Mouse (Mus musculus) hindbrain, embryonic 11.5 days (tissue): ENCODE measurements at regions not wholly inside any gene's neighbourhood (a gene's known extent, or its start where the extent isn't known, plus 50 kb on each side); places are given as distances from the start of the nearest gene placed in this dataset.
A peak's percentile ranks its signal among the peaks of the same experiment; 100 is the strongest.
"Not testable (repeated sequence)": the region's sequence is repeated elsewhere in the genome, so short reads cannot be mapped to it uniquely, and the experiment has no call there.

Experiments used
- ATAC-seq: fragments of 200-750 bp; cut with Nextera tagmentation; 2 replicates; pipeline ENCODE4 v1.8.0; 2017; ENCODE audit warnings: mild to moderate bottlenecking, moderate TSS enrichment, moderate library complexity; ENCODE audit not compliant: low FRiP score
- DNase-seq: peaks from one replicate; pipeline ENCODE4 v3.0.0-alpha.2; 2015; ENCODE audit warnings: low spot score
- H3K27ac ChIP-seq: fragments of 300-500 bp; sonication (generic); 2 replicates; pipeline ENCODE4 v1.5.1; 2014; ENCODE audit warnings: mild to moderate bottlenecking, low read depth, low read length
- H3K27me3 ChIP-seq: fragments of 300-500 bp; sonication (generic); 2 replicates; pipeline ENCODE4 v1.6.1; 2014; ENCODE audit warnings: mild to moderate bottlenecking, low read length, moderate library complexity, mixed read lengths; ENCODE audit not compliant: control insufficient read depth, insufficient read depth
- H3K36me3 ChIP-seq: fragments of 300-500 bp; sonication (generic); 2 replicates; pipeline ENCODE4 v1.6.1; 2014; ENCODE audit warnings: mild to moderate bottlenecking, low read length, moderate library complexity, mixed read lengths; ENCODE audit not compliant: control insufficient read depth, insufficient read depth
- H3K4me1 ChIP-seq: fragments of 300-500 bp; sonication (generic); replicated peaks from 2 replicates; pipeline ENCODE4 v1.6.1; 2014; ENCODE audit warnings: low read length, mixed read lengths; ENCODE audit not compliant: control insufficient read depth, insufficient read depth
- H3K4me2 ChIP-seq: fragments of 300-500 bp; sonication (generic); replicated peaks from 2 replicates; pipeline ENCODE4 v1.6.1; 2014; ENCODE audit warnings: mild to moderate bottlenecking, low read depth, low read length
- H3K4me3 ChIP-seq: fragments of 300-500 bp; sonication (generic); 2 replicates; pipeline ENCODE4 v1.5.1; 2014; ENCODE audit warnings: low read depth, low read length
- H3K9ac ChIP-seq: fragments of 300-500 bp; sonication (generic); 2 replicates; pipeline ENCODE4 v1.6.1; 2014; ENCODE audit warnings: low read depth, low read length
- H3K9me3 ChIP-seq: fragments of 300-500 bp; sonication (generic); 2 replicates; pipeline ENCODE4 v1.6.1; 2016; ENCODE audit warnings: low read length; ENCODE audit not compliant: control insufficient read depth
- WGBS: fragments of 180-500 bp; shearing (Covaris S2); extraction: QIAGEN DNeasy Blood & Tissue Kit; methylation state at CpG from one replicate; pipeline ENCODE4 v1.1.7; 2014; 5-methylcytosine and 5-hydroxymethylcytosine counted together

DNA sequence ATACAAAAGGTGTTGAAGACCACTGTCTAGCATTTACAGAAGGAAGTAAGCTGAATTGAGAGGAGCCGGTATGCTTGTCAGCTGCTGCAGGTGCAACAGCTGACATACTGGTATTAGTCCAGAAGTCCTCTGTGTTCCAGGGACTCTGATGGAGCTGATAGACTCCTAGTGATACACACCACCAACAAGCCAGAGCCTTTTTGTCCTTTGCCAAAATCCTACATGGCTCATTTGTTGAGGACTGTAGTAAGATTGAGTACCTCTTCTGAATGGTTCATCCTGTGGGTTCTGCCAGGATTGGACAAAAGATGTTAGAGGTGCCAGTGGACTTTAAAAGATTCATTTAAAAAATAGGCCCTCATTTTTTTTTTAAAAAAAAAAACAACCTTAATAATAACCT is 129.4 kb upstream of the Tmem185a start:
- H3K36me3 ChIP-seq = no peaks in the 10 kb centered on the region
- no peak overlapping the region for H3K9ac ChIP-seq
- no peak overlapping the region for H3K4me3 ChIP-seq
- no peaks in the 10 kb centered on the region for H3K9me3 ChIP-seq
- H3K27ac ChIP-seq = no peak overlapping the region
- H3K27me3 ChIP-seq = no peaks in the 10 kb centered on the region
- 86% methylated on average over 1 of the region's 1 CpGs for WGBS
- no peak for ATAC-seq
- no peaks in the 10 kb centered on the region for H3K4me1 ChIP-seq
- DNase-seq = no peak
- H3K4me2 ChIP-seq = no peak overlapping the region

DNA sequence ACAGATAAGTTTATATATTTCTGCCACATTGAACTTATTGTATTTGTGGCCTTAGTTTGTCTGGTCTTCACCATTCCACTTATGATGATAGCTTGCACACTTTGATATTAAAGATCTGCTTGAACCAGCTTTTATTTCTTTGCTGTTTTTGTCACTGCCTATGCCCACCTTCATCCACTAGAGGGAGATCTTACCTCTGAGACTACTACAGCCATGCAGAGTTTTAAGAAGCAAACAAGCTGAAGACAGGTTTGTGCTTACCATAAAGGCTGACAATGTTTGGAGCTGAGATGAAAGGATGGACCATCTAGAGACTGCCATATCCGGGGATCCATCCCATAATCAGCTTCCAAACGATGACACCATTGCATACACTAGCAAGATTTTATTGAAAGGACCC is 105.4 kb upstream of the Tmem185a start:
- not testable (repeated sequence) for H3K36me3 ChIP-seq, H3K9me3 ChIP-seq, H3K27me3 ChIP-seq, H3K4me1 ChIP-seq, H3K4me3 ChIP-seq, ATAC-seq, H3K9ac ChIP-seq, H3K27ac ChIP-seq, H3K4me2 ChIP-seq
- WGBS = 11% methylated on average over 2 of the region's 2 CpGs
- peak; percentile 41 for DNase-seq

DNA sequence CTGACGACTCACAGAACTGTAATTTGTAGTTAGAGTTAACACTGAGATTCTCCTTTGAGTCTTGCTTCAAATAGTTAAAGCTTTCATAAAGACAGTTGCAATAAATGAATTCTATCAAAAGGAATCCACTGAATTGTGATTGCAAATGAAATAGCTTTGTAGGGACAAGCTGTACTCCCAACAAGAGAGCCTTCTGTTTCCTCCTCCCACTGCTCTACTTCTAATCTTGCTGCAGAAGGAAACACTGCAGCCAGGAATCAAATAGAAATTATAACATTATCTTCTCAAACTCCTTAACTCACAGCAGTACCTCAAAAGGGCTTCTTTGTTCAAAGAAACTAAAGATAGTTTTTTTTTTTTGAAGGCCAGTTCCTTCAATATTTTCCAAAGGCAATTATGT is 103.2 kb upstream of the Tmem185a start:
- Histone ChIP-seq H3K9me3 (no peaks in the 10 kb centered on the region), H3K4me3 (no peak overlapping the region), H3K27me3 (no peaks in the 10 kb centered on the region), H3K4me1 (no peaks in the 10 kb centered on the region), H3K36me3 (no peaks in the 10 kb centered on the region), H3K9ac (no peak overlapping the region), H3K27ac (no peak overlapping the region), H3K4me2 (no peak overlapping the region)
- WGBS = 61% methylated on average over 1 of the region's 1 CpGs
- ATAC-seq (no peak), DNase-seq (no peak)

DNA sequence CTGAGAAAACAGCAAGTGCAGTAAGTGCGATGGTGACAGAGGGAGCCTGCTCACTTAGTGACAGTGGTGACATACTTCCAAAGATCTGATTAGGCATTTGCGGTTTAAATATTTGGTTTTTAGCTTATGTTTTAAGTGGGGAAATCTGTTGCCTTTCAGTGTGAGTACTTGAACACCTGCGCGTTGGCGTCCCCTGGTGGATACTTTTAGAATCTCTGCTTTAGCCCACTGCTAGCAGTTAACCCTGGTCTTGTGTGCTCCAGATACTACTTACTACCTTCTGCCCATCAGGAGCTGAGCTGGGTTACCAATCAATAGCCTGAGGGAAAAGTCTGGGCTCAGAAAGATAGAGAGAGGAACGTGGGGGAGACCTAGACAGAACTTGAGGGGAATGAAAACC is 97.3 kb upstream of the Tmem185a start:
- ATAC-seq, H3K36me3 ChIP-seq, H3K27me3 ChIP-seq, DNase-seq, H3K4me1 ChIP-seq, H3K4me2 ChIP-seq, H3K4me3 ChIP-seq, H3K9me3 ChIP-seq, H3K27ac ChIP-seq, H3K9ac ChIP-seq: not testable (repeated sequence)
- 31% methylated on average over 1 of the region's 6 CpGs for WGBS

DNA sequence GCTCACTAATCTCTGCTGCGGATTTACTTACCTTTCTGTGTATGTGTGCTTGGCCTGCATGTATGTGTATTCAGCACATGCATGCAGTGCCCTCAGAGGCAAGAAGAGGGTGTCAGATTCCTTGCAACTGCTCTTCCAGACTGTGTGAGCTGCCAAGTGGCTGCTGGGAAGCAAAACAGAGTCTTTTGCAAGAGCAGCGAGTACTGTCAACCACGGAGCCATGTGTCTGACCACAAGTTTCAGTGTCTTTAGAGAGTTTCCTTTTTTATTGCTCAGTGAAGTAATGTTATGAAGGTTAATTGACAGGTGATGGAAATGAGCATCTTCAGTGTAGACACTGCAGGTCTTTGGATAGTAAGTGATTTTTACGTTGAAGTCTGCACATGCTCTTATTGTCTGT is 93.6 kb upstream of the Tmem185a start:
- H3K4me2 ChIP-seq, H3K9ac ChIP-seq, DNase-seq, H3K27me3 ChIP-seq, H3K36me3 ChIP-seq, H3K27ac ChIP-seq, H3K9me3 ChIP-seq, H3K4me1 ChIP-seq, H3K4me3 ChIP-seq, ATAC-seq: not testable (repeated sequence)
- 67% methylated on average over 3 of the region's 4 CpGs for WGBS

DNA sequence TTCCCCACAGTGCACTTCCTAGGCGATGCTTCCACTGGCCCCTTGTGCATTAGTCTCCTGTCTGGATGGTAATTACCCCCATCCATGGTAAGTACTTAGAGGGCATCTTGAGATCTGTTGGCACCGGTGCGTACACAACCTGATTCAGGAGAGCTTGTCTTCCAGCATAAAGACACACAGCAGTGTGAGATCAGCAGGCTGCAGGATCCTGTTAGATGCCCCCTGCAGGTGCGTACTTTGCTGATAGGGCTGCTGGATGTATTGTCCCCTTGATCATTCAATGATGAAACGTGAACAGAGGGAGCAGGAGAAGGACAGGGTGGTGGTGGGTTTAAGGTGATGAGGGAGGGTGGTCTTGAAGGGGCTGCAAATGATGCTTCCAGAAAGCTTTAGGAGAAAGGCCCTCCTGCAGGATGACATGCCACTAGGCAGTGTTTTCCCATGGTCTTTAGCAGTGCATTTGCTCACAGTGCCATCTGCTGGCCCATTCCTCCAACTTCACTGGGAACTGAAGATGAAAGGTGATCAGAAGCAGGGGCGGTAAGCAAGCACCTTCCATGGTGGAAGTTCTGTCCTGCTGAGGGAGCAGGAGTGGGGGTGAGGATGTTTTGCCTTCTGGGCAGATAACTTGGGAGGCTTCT is 92.5 kb upstream of the Tmem185a start:
- DNase-seq = peak; percentile 0

More for the DNA sequence above, 92.5 kb upstream of the Tmem185a start:
- not testable (repeated sequence) for H3K27me3 ChIP-seq, H3K4me1 ChIP-seq, H3K9me3 ChIP-seq, H3K36me3 ChIP-seq, H3K27ac ChIP-seq, H3K4me2 ChIP-seq, H3K9ac ChIP-seq, H3K4me3 ChIP-seq
- WGBS = 57% methylated on average over 4 of the region's 6 CpGs
- ATAC-seq = peak; percentile 61
